ENCODE assay signal across 22 mouse cellular contexts in genomic region chr9:28558628-28559027, GRCm38 (mm10).
A peak's percentile ranks its signal among the peaks of the same experiment; 100 is the strongest.
DNase-seq lines count a peak whose midpoint lies in the region; ATAC-seq and TF ChIP-seq lines count a peak whose summit lies in the region.
"Had no signal": no experiment of that assay in that cellular context is flagged by ENCODE, and none has a peak within 500 bp of the region (broad histone marks: within the 10 kb centered on the region; RNA-seq: fewer than 3 reads in every experiment).

No protein-coding gene starts in this region.

- peak; percentile 64; the same call in 1 of the 2 replicates for ATAC-seq in frontal cortex, adult (ENCODE audit: low TSS enrichment)
- ATAC-seq in midbrain, postnatal 0 days (ENCODE audit: low FRiP score), result no peak
- ATAC-seq in midbrain, embryonic 13.5 days, result no peak
- ATAC-seq: forebrain, embryonic 14.5 days; Patski had no signal

- DNase-seq in frontal cortex, postnatal 14 days (ENCODE audit: low spot score in 2 of 2), result no peak
- DNase-seq in midbrain, postnatal 0 days (ENCODE audit: low spot score), result peak; percentile 18
- DNase-seq in brain, adult 2 months (ENCODE audit: low read depth, low spot score), result peak; percentile 77
- DNase-seq in cerebellum, adult 9-11 months, result no peak
- DNase-seq: adrenal gland, postnatal 10 days; adrenal gland, postnatal 36 days; B cell, adult 2 months; cerebellum, adult 11-12 months; cerebellum, adult 8-10 months; cerebellum, postnatal 14 days; gastrocnemius, adult 2 months; gastrocnemius, postnatal 14 days; heart, adult 11 months had no signal

- no peak overlapping the region for H3K27ac ChIP-seq in midbrain, postnatal 0 days (ENCODE audit: low read depth, low read length)
- no peak overlapping the region for H3K27ac ChIP-seq in midbrain, embryonic 13.5 days
- H3K27ac ChIP-seq: gastrocnemius, adult 2 months; hindbrain, embryonic 12.5 days; hindbrain, embryonic 15.5 days had no signal

- H3K36me3 ChIP-seq in midbrain, postnatal 0 days (ENCODE audit: insufficient read depth, low read length), result no peaks in the 10 kb centered on the region
- H3K36me3 ChIP-seq in midbrain, embryonic 13.5 days, result no peaks in the 10 kb centered on the region
- H3K36me3 ChIP-seq: G1E; hindbrain, embryonic 12.5 days; hindbrain, embryonic 15.5 days had no signal

- H3K4me1 ChIP-seq in midbrain, postnatal 0 days (ENCODE audit: insufficient read depth, low read length), result 0 out of 2 replicates have a peak, but pooled peaks cover 2% of the 10 kb centered on the region
- H3K4me1 ChIP-seq in midbrain, embryonic 13.5 days (replicated peaks), result peaks cover 15% of the 10 kb centered on the region

- H3K4me3 ChIP-seq in midbrain, postnatal 0 days (ENCODE audit: low read depth, low read length), result no peak overlapping the region
- no peak overlapping the region for H3K4me3 ChIP-seq in midbrain, embryonic 13.5 days (replicated peaks)
- H3K4me3 ChIP-seq: gastrocnemius, adult 2 months; hindbrain, embryonic 12.5 days; hindbrain, embryonic 15.5 days had no signal

- no peak for TF ChIP-seq CTCF in midbrain, postnatal 0 days (IDR thresholded peaks at IDR 0.05)

- H3K27me3 ChIP-seq in midbrain, postnatal 0 days (ENCODE audit: insufficient read depth, low read length), result no peaks in the 10 kb centered on the region
- no peaks in the 10 kb centered on the region for H3K27me3 ChIP-seq in midbrain, embryonic 13.5 days
- H3K27me3 ChIP-seq: CH12.LX; hindbrain, embryonic 12.5 days; hindbrain, embryonic 15.5 days; Patski had no signal

- no peaks in the 10 kb centered on the region for H3K9me3 ChIP-seq in midbrain, postnatal 0 days (ENCODE audit: low read length)
- no peaks in the 10 kb centered on the region for H3K9me3 ChIP-seq in midbrain, embryonic 13.5 days
- H3K9me3 ChIP-seq: G1E; hindbrain, embryonic 12.5 days; hindbrain, embryonic 15.5 days had no signal

- 68% methylated on average over 2 of the region's 2 CpGs for WGBS in midbrain, postnatal 0 days
- 81% methylated on average over 2 of the region's 2 CpGs for WGBS in midbrain, embryonic 13.5 days

- H3K9ac ChIP-seq in midbrain, postnatal 0 days (replicated peaks; ENCODE audit: low read length, poor library complexity, severe bottlenecking), result no peak overlapping the region
- H3K9ac ChIP-seq in midbrain, embryonic 13.5 days (replicated peaks), result no peak overlapping the region
- H3K9ac ChIP-seq: hindbrain, embryonic 12.5 days; hindbrain, embryonic 15.5 days had no signal

- no peak overlapping the region for H3K4me2 ChIP-seq in midbrain, postnatal 0 days (ENCODE audit: low read depth, low read length, poor library complexity, severe bottlenecking)
- H3K4me2 ChIP-seq in midbrain, embryonic 13.5 days (replicated peaks), result no peak overlapping the region
- H3K4me2 ChIP-seq: heart, embryonic 11.5 days; hindbrain, embryonic 12.5 days; hindbrain, embryonic 15.5 days had no signal

Comparison
In these comparisons a context has a peak if more than half of its experiments do, and no peak if none do; other contexts are left out.
1. DNase-seq: peak in midbrain, postnatal 0 days (single experiment) and brain, adult 2 months (single experiment); none in frontal cortex, postnatal 14 days (0 of 2) and cerebellum, adult 9-11 months (single experiment).